Mouse (Mus musculus) bone marrow macrophage, adult 2 months (primary cell): ENCODE data around the gene Eif4e2.

Experiments used
- CTCF ChIP-seq: IDR thresholded peaks from 2 replicates; pipeline ENCODE4 v1.5.1; 2012; ENCODE audit warnings: low read depth, mild to moderate bottlenecking, low read length, moderate library complexity
- POLR2A ChIP-seq: IDR thresholded peaks from 2 replicates; pipeline ENCODE4 v1.6.1; 2012; ENCODE audit warnings: mild to moderate bottlenecking, low read depth, low read length, borderline replicate concordance

- TF ChIP-seq CTCF, result no peak
- no peak for TF ChIP-seq POLR2A
These were observed 29.3 kb downstream of the Eif4e2 start for GRCm38 (mm10) chr1:87243021-87243420.
